Mouse (Mus musculus): ENCODE data around the gene Zswim7. TPM values are rescaled to one million over a fixed set of nuclear protein-coding genes. Genes with fewer than 3 reads are reported as not detected.

The Zswim7 gene
- 19.2 and 19.9 TPM in 2 replicates for polyA plus RNA-seq (2014; fragmentation: Nextera tagmentation; extraction: Ambion mirVana)

DNA sequence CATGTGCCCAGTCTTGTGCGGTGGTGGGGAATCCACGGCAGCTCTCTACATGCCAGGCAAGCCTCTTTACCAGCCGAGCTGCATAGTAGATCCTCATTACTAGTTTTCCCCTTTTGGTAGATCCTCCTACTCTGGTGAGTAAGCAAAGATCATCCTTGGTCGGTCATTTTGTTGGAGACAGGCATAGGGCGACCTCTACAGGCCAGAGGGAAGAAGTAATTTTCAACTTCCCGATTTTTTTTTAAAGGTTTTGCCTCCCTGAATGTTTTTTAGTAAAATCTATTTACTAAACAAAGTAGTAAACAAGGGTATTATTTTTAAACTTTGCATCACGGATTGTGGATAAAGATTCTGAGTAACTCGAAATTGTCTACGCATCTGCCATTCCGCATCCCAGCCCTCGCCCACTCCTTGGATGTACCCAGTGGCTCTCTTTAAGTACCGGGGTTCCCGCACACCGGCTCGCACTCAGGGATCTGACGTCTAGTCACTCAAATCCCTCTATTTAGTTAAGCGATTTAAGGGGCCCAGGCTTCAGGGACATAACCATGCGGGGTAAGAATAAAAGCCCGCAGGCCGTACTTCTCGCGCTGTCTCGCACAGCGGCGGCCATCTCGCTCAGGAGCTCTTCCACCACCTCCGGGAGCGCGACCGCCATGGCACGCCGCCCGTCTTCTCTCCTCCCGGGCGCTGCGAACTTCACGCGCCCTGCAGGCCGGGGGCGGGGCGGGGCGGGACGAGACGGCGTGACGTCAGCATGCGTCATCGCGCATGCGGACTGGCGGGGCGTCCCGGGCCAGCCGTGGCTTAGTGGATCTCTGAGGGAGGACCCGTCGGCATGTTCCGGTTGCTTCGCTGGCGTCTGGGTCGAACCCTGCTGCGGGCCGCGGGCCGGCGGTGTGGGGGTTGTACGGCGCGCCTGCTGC lies at the start of gene Zswim7, which contains the start of gene Ttc19:
Gene Zswim7, minus strand, starts transcription at position 701 of the 926 bp plus-strand sequence.
Gene Ttc19, plus strand, starts transcription at position 799 of the 926 bp plus-strand sequence.
- Histone ChIP-seq H3K9ac (ENCODE audit: low read depth, low read length) (peak within 1 kb of the TSS; percentile 89), H3K9me3 (ENCODE audit: control insufficient read depth, low read length) (no peaks in the 10 kb centered on the region), H3K4me2 (replicated peaks; ENCODE audit: low read depth, low read length) (peak within 1 kb of the TSS; percentile 72), H3K4me1 (replicated peaks; ENCODE audit: control insufficient read depth, insufficient read depth, low read length) (no peaks in the 10 kb centered on the region; the same call in 1 of the 2 replicates), H3K27me3 (ENCODE audit: control insufficient read depth, insufficient read depth, low read length) (no peaks in the 10 kb centered on the region), H3K4me3 (ENCODE audit: low read depth, low read length) (peak within 1 kb of the TSS; percentile 77), H3K36me3 (ENCODE audit: control insufficient read depth, insufficient read depth, low read length) (no peaks in the 10 kb centered on the region), H3K27ac (ENCODE audit: low read depth, low read length) (peak within 1 kb of the TSS; percentile 77)
- peak; percentile 96 for DNase-seq (ENCODE audit: low spot score)
- under 1% methylated on average over 46 of the region's 68 CpGs for WGBS
- ATAC-seq (ENCODE audit: low FRiP score), result peak; percentile 95

DNA sequence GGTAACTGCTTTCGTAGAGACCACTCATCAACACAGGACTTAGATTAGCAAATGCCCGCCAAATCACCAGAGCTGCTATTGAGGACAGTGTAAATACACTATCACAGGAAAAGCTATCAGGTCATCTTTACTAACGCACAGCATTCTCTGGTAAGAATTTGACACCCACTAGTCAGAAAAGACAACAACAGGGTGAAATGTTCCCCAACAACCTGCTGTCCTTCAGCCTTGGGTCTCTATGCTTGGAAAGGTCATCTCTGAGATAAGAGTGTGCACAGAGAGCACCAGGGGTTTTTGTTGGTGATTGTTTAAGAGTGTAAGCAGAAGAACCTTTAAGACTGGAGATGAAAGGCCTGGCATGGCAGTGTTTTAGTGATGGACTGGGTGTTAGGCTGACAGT lies 42.5 kb upstream of the Zswim7 start:
- Histone ChIP-seq H3K4me2 (replicated peaks; ENCODE audit: low read depth, low read length) (no peak overlapping the region), H3K36me3 (ENCODE audit: control insufficient read depth, insufficient read depth, low read length) (peaks cover 12% of the 10 kb centered on the region; the same call in 1 of the 2 replicates), H3K27me3 (ENCODE audit: control insufficient read depth, insufficient read depth, low read length) (no peaks in the 10 kb centered on the region), H3K4me1 (replicated peaks; ENCODE audit: control insufficient read depth, insufficient read depth, low read length) (no peaks in the 10 kb centered on the region), H3K27ac (ENCODE audit: low read depth, low read length) (no peak overlapping the region), H3K9me3 (ENCODE audit: control insufficient read depth, low read length) (no peaks in the 10 kb centered on the region), H3K9ac (ENCODE audit: low read depth, low read length) (no peak overlapping the region), H3K4me3 (ENCODE audit: low read depth, low read length) (no peak overlapping the region)
- ATAC-seq (ENCODE audit: low FRiP score), result no peak
- DNase-seq (ENCODE audit: low spot score), result no peak
- WGBS, result 95% methylated on average over 3 of the region's 3 CpGs

DNA sequence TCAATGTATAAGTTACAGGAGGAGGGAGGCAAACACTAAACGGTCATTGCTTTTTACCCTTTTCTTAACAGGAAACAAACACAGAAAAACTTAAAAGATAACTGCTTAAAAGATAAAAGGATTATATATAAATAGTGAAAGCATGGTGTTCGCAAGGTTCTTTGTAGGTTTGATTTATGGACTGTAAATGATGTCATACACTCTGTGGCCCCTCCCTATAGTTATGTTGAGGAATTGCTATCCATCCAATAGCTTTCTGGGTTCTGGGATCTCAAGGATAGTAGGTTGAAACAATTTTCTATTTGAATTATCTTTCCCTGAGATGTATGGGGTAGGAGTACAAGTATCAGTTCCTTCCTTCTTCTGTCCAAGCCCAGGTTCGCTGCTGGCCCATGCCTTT lies 38.9 kb upstream of the Zswim7 start:
- H3K4me2 ChIP-seq (replicated peaks; ENCODE audit: low read depth, low read length), result no peak overlapping the region
- H3K36me3 ChIP-seq (ENCODE audit: control insufficient read depth, insufficient read depth, low read length), result peaks cover 7% of the 10 kb centered on the region; the same call in 1 of the 2 replicates
- H3K9ac ChIP-seq (ENCODE audit: low read depth, low read length), result no peak overlapping the region
- H3K4me1 ChIP-seq (replicated peaks; ENCODE audit: control insufficient read depth, insufficient read depth, low read length), result no peaks in the 10 kb centered on the region
- no peaks in the 10 kb centered on the region for H3K9me3 ChIP-seq (ENCODE audit: control insufficient read depth, low read length)
- no peak overlapping the region for H3K4me3 ChIP-seq (ENCODE audit: low read depth, low read length)
- no peak overlapping the region for H3K27ac ChIP-seq (ENCODE audit: low read depth, low read length)
- H3K27me3 ChIP-seq (ENCODE audit: control insufficient read depth, insufficient read depth, low read length), result no peaks in the 10 kb centered on the region
- DNase-seq (ENCODE audit: low spot score) (no peak), ATAC-seq (ENCODE audit: low FRiP score) (no peak)
- WGBS, result 89% methylated on average over 3 of the region's 3 CpGs

DNA sequence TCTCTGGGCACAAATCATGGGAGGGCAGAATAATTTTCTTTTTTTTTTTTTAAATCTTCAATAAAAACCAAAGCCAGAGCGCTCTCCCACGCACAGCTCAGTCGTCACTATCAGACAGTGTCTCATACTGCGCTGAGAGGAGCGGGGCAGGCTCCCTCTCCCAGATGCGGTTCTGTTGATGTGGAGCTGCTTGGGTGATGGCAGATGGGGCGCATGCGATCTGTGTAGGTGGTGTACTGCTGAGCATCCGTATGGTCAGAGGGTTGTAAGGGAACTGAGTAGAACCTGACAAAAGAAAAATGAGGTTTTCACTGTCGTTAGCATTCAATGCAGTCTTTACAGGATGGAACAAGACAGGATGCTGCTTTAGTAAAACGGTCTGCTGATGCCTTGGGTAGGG lies 36.6 kb upstream of the Zswim7 start:
- Histone ChIP-seq H3K9ac (ENCODE audit: low read depth, low read length) (no peak overlapping the region), H3K9me3 (ENCODE audit: control insufficient read depth, low read length) (no peaks in the 10 kb centered on the region), H3K27ac (ENCODE audit: low read depth, low read length) (no peak overlapping the region), H3K4me1 (replicated peaks; ENCODE audit: control insufficient read depth, insufficient read depth, low read length) (no peaks in the 10 kb centered on the region), H3K27me3 (ENCODE audit: control insufficient read depth, insufficient read depth, low read length) (no peaks in the 10 kb centered on the region), H3K4me3 (ENCODE audit: low read depth, low read length) (no peak overlapping the region), H3K4me2 (replicated peaks; ENCODE audit: low read depth, low read length) (no peak overlapping the region), H3K36me3 (ENCODE audit: control insufficient read depth, insufficient read depth, low read length) (peaks cover 6% of the 10 kb centered on the region; the same call in 1 of the 2 replicates)
- no peak for DNase-seq (ENCODE audit: low spot score)
- no peak for ATAC-seq (ENCODE audit: low FRiP score)
- WGBS, result 93% methylated on average over 11 of the region's 11 CpGs

DNA sequence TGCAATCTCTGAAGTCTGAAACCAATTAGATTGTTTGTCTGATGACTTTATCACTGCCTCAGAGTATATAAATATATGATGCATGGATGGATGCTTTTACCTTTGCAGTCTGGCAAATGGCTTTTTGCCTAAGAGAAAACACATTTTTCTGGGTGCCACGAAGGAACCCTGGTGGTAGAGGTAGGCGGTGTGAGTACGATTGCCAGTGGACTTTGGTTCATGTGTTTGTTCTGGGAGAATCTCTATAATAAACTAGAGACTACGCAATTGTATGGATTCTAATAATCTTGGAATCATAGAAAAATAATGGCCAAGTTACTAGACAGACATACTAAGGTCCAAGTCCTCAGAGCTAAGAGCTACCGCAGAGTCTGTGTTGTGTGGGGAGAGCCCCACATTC lies 33.8 kb upstream of the Zswim7 start:
- 97% methylated on average over 5 of the region's 5 CpGs for WGBS
- H3K4me2 ChIP-seq (replicated peaks; ENCODE audit: low read depth, low read length), result no peak overlapping the region
- H3K9me3 ChIP-seq (ENCODE audit: control insufficient read depth, low read length), result no peaks in the 10 kb centered on the region
- DNase-seq (ENCODE audit: low spot score), result no peak
- no peaks in the 10 kb centered on the region for H3K27me3 ChIP-seq (ENCODE audit: control insufficient read depth, insufficient read depth, low read length)
- H3K4me3 ChIP-seq (ENCODE audit: low read depth, low read length), result no peak overlapping the region
- ATAC-seq (ENCODE audit: low FRiP score), result no peak
- H3K9ac ChIP-seq (ENCODE audit: low read depth, low read length), result no peak overlapping the region
- H3K4me1 ChIP-seq (replicated peaks; ENCODE audit: control insufficient read depth, insufficient read depth, low read length), result no peaks in the 10 kb centered on the region
- H3K36me3 ChIP-seq (ENCODE audit: control insufficient read depth, insufficient read depth, low read length), result peaks cover 3% of the 10 kb centered on the region; the same call in 1 of the 2 replicates
- no peak overlapping the region for H3K27ac ChIP-seq (ENCODE audit: low read depth, low read length)

DNA sequence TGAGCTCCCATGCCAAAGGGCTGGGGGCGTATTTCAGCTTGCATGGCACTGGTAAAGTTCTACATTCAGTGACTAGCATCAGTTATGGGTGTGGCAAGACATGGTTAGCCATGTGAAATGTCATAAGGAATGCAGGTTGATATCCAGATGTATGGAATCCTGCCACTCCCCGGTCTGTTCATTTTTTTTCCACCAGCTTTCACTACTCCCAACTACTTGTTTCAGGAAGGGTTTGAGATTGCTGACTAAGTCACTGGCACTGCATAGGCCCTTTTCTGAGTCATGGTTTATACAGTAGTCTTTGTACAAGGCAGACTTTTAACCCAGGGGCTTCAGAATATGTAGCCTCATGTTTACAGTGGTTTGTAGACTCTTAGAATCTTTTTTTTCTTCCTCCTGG lies 28.1 kb upstream of the Zswim7 start:
- no peak for ATAC-seq (ENCODE audit: low FRiP score)
- DNase-seq (ENCODE audit: low spot score), result no peak
- H3K36me3 ChIP-seq (ENCODE audit: control insufficient read depth, insufficient read depth, low read length), result no peaks in the 10 kb centered on the region
- no peak overlapping the region for H3K4me3 ChIP-seq (ENCODE audit: low read depth, low read length)
- H3K4me2 ChIP-seq (replicated peaks; ENCODE audit: low read depth, low read length), result no peak overlapping the region
- no peaks in the 10 kb centered on the region for H3K9me3 ChIP-seq (ENCODE audit: control insufficient read depth, low read length)
- 93% methylated on average over 2 of the region's 2 CpGs for WGBS
- H3K4me1 ChIP-seq (replicated peaks; ENCODE audit: control insufficient read depth, insufficient read depth, low read length), result no peaks in the 10 kb centered on the region
- H3K27ac ChIP-seq (ENCODE audit: low read depth, low read length), result no peak overlapping the region
- H3K9ac ChIP-seq (ENCODE audit: low read depth, low read length), result no peak overlapping the region
- H3K27me3 ChIP-seq (ENCODE audit: control insufficient read depth, insufficient read depth, low read length), result no peaks in the 10 kb centered on the region

DNA sequence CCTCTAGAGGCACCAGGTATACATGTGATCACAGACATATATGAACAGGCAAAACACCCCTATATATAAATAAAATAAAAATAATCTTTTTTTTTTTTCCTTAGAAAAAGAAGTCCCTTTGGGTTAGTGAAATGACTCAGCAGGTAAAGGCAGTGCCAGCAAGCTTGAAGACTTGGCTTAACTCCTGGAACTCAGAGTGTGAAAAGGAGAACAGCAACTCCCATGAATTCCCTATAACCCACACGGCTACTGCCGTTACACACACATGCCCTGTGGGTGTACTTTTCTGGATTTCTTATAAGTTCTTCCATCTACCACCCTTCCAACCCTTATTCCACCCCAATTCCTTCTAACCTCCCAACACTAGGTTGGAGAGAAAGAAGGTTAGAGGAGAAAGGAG lies 24.7 kb upstream of the Zswim7 start:
- Histone ChIP-seq H3K36me3 (ENCODE audit: control insufficient read depth, insufficient read depth, low read length) (no peaks in the 10 kb centered on the region), H3K4me3 (ENCODE audit: low read depth, low read length) (no peak overlapping the region), H3K27me3 (ENCODE audit: control insufficient read depth, insufficient read depth, low read length) (no peaks in the 10 kb centered on the region), H3K4me1 (replicated peaks; ENCODE audit: control insufficient read depth, insufficient read depth, low read length) (0 out of 2 replicates have a peak, but pooled peaks cover 2% of the 10 kb centered on the region), H3K9ac (ENCODE audit: low read depth, low read length) (no peak overlapping the region), H3K9me3 (ENCODE audit: control insufficient read depth, low read length) (no peaks in the 10 kb centered on the region), H3K4me2 (replicated peaks; ENCODE audit: low read depth, low read length) (no peak overlapping the region), H3K27ac (ENCODE audit: low read depth, low read length) (no peak overlapping the region)
- WGBS, result 100% methylated on average over 2 of the region's 2 CpGs
- no peak for ATAC-seq (ENCODE audit: low FRiP score)
- DNase-seq (ENCODE audit: low spot score), result no peak

DNA sequence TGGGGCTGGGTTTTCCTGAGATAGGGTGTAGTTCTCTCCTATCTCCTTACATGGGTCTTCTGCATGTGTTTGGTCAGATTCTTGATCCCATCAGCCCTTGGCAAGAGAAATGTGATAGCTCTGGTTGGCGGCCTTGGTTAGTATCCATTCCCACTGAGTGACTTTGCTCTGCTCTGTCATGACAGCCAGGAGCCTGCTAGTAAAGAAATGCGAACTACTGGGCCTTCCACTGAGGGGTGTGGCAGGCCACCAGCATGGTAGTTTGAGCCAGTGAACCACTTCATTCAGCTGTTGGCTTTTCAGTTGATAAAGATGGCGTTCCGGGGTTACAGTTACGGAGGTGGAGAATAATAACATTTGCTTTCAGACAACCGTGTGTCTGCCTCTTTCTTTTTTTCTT lies 17.7 kb upstream of the Zswim7 start:
- 0 out of 2 replicates have a peak, but pooled peaks cover 2% of the 10 kb centered on the region for H3K4me1 ChIP-seq (replicated peaks; ENCODE audit: control insufficient read depth, insufficient read depth, low read length)
- ATAC-seq (ENCODE audit: low FRiP score) (no peak), DNase-seq (ENCODE audit: low spot score) (no peak)
- no peak overlapping the region for H3K4me2 ChIP-seq (replicated peaks; ENCODE audit: low read depth, low read length)
- no peaks in the 10 kb centered on the region for H3K27me3 ChIP-seq (ENCODE audit: control insufficient read depth, insufficient read depth, low read length)
- H3K9me3 ChIP-seq (ENCODE audit: control insufficient read depth, low read length), result no peaks in the 10 kb centered on the region
- no peak overlapping the region for H3K4me3 ChIP-seq (ENCODE audit: low read depth, low read length)
- no peak overlapping the region for H3K27ac ChIP-seq (ENCODE audit: low read depth, low read length)
- WGBS, result 90% methylated on average over 6 of the region's 6 CpGs
- H3K36me3 ChIP-seq (ENCODE audit: control insufficient read depth, insufficient read depth, low read length), result 0 out of 2 replicates have a peak, but pooled peaks cover 2% of the 10 kb centered on the region
- no peak overlapping the region for H3K9ac ChIP-seq (ENCODE audit: low read depth, low read length)

Data from hindbrain, embryonic 11.5 days (tissue).